Mouse (Mus musculus) gastrocnemius, adult 18-20 months (tissue): ENCODE measurements at regions not wholly inside any gene's neighbourhood (a gene's known extent, or its start where the extent isn't known, plus 50 kb on each side); places are given as distances from the start of the nearest gene placed in this dataset.

Source experiments
- DNase-seq: peaks from one replicate; pipeline ENCODE4 v3.0.0; 2021; ENCODE audit warnings: low spot score

DNA sequence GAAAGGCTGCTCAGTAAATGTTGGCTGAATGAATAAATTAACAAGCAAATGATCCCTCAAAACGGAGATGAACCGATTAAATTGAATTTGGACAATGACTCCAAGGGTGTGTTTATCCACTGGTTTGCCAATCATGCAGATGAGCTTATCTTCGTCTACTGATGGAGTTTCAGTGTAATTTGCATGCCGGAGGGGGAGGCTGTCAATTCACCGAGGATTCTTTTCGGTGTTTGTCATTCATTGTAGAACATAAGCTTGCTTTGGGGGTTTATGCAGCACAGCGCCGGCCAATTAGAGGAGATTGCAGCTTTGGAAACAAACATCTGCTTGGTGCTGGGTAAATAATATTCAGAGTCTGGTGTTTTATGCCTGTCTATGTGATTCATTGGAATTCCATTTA, 132.7 kb downstream of the Otoa start:
- DNase-seq = no peak

DNA sequence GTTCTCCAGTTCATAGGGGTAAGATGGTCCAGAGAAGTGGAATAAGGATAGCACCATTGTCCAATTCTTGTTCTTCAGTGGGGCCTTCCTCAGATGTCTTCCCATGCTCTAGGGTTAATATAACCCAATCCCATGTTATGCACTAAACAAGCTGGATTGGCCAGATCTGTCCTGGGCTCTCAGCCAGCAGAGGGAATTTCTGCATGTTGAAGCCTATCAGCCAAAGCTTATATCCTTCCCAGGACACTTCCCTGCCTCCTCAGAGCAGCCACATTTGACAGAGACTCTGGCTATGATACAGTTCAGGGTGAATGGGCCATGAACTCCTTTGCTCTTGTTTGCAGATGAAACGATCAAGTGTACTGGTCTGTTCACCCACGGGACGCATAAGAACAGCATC, 133.6 kb downstream of the Otoa start:
- no peak for DNase-seq

DNA sequence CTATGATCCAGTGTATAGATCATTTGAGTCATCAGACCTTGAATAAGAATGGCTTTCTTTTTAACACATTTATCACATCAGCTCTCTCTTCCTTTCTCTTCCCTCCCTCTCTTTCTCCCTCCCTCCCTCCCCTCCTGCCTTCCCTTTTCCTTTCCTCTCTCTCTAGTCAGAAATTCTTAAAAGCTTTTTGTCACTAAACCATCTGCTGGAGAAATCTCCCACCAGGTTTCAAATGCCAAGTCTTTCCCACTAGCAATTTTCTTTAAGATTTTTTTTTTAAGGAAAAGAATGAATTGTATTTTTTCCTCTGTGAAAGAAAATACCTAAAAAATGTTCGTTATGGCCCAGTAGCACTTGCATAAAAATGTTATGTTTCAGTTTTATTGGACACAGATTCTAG, 134.3 kb downstream of the Otoa start:
- DNase-seq = no peak

DNA sequence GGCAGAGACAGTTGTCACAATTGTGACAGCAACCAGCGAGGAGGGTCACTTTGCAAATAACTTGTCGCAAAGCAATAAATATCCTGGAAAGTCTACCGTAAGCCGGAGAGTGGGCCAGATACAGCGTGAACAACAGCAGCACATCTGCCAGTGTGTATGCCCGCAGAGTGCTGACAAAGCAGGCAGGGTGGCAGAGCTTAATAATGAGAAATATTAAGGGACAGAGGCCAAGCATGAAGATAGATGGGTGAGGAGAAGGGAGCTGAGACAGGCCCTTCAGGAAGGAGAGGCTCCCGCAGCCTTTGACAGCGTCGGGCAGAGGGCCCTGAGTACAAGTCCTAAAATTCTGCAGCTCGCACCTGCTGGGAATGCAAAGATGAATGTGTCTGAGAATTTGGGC, 136.6 kb downstream of the Otoa start:
- DNase-seq = no peak

DNA sequence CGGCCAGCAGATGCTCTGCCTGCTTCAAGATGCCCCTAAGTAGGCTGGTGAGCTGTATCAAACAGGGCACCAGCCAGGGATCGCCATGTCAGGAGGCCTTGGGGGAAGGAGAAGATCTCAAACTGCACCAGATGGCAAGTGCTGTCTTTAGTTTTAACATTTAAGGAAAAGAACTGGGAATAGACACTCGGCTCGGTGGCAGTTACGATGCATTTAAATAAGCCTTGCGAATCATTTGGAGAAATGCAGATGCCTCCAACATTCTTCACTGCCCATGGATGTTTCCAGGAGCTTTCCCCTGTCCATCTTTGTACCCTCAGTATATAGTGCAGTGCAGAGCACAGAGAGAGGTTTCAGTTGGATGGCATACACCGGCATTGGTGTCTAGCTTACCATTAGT, 139.7 kb downstream of the Otoa start:
- DNase-seq = no peak

DNA sequence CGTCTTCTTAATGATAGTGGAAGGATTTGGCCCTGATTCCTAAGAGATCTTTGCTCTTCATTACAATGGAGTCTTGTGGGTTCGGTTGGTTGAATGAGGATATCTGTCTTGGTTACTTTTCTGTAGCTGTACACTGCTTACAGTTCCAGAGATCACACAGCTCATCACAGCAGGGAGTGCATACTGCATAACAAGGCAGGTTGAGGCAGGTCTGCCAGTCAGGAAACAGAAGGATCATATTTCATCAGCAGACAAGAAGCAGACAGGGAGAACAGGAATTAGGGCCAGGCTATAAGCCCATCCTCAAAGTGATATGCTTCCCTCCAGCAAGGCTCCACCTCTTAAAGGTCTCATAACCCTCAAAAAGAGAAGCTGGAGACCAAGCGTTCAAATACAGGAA, 150.4 kb downstream of the Otoa start:
- DNase-seq = no peak

DNA sequence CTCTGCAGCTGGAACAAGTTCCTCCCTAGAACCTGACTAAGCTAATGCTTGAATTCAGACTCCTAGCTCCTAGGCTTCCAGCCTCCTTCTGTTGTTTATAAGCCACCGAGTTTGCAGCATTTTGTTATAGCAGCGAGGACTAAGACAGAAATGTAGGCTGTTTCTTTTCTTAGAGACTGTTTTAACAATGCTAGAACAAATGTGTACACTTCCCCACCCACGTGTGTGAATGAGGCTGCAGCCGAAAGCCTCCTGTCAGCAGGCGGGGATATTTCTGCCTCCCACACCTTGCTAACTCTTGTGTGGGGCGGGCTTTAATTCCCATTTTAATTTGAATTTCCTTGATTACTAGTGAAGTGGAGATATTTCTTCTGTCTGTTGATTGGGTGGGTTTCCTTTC, 153.4 kb downstream of the Otoa start:
- no peak for DNase-seq

DNA sequence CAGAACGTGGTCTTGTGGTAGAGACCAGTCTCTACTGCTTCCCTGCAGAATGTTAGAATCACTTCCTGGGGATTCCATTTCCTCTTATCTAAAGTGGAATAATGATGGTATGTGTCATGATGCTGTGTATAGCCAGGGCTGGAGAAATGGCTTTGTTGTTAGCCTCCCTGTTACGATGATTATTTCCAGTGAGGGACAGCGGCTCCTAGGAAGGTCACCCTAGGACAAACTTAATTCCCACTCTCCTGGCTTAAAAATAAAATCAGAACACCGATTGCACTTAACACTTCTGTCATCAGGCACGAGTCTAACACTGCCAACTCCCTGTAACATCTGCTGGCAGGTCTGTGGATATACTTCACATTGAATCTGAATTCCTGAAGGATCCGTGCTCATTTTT, 151.9 kb upstream of the Hs3st2 start:
- no peak for DNase-seq

DNA sequence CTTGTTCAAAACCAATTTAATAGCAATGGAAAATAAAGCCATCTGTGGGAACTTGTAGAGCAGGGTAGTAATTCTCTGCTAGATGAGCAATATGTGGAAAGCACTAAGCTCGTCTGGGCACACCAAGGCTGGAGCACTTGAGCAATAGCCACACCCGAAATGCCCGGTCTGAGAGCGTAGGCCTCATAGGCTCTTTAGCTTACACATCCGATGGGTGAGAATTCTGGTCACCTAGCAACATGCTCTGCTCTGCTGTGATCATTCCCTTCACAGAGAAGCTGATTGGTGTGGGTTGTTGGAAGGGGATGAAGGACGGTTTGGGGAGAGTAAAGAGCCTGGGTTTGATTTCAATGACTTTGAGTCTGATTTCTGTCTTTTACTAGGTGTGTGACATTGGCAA, 143.8 kb upstream of the Hs3st2 start:
- no peak for DNase-seq

DNA sequence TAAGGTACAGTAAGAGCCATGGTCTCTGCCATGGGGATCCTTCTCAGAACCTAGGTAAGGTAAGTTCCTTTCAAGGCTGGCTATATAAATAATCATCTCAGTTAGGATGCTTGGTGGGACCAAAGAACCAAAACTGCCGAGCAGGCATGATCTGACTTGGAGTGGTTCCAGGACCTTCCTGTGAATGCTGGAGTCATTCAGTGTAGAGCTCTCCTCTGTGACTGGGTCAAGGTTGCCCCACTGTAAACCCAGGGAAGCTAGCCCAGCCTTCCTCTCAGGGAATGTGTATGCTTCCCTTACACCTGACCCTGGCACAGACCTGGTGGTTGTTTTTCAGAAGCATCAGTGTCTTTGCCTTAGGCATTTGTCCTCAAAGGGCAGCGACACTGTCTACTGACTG, 134.2 kb upstream of the Hs3st2 start:
- DNase-seq = no peak

DNA sequence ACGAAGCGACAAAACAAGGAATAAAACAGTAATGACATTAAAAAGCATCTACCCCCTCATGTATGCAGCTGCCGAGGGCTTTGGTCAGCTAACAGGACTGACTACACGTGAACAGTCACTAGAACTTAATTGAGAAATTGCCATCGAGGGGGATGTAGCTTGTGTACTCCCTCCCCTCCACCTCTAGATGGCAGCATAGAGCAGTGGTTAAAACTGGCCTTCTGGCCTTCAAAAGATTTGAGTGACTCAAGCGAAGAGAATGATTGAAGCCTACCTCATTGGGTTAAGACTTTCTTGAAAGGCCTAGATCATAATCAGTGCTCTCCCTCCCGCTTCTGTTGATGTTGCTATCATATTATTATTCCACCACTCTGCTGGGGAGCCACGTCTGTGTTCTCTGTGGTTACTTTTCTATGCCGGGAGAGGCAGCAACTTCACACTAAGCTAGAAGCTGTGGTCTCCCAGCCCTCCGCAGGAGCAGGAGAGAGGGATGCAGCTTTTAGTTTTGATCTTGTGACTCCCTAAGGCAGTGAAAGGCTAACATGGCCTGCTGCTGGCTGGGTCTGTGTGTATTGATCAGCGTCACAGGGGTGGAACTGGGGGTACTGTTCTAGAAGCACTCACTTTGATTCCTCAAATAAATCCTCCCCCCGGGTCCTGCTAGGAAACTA, 132.7 kb upstream of the Hs3st2 start:
- DNase-seq = peak; percentile 15

DNA sequence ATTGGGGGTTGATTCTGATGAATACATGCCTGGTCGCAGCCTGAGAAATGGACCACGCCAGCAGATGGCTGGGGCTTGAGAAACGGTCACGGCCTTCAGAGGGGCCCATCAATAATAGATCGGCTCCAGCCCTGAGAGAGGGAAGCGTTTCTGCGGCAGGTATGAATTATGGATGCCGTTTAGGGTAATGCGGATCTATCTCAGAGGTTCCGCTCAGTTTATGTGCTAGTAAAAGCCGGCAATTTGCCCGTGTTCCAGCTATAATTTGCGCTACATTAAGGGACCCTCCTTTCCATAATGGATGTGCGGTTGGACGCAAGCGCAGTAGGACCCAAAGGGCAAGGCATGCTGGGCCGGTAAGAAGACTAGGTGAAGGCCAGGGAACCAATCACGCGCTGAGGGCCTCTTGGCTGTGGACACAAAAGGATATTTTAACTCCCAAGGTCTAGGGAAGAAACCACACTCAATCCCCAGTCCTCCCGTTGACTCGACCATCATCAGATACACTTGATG, 132.1 kb upstream of the Hs3st2 start:
- DNase-seq = no peak

DNA sequence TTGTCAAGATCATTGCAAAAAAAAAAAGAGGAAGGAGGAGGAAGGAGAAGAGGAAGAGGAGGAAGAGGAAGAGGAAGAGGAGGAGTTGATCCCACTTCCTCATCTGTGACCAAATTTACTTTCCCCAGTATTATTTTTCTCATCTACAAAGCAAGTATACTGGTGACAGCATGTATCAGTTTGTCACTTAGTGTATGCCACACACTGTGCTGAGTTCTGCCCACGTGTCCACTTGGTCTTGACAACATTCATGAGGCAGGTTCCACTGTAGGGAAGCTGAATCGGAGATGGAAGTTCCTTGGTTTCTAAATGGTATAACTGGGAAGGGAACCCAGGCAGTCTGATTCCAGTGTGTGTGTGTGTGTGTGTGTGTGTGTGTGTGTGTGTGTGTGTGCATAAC, 122.3 kb upstream of the Hs3st2 start:
- no peak for DNase-seq

DNA sequence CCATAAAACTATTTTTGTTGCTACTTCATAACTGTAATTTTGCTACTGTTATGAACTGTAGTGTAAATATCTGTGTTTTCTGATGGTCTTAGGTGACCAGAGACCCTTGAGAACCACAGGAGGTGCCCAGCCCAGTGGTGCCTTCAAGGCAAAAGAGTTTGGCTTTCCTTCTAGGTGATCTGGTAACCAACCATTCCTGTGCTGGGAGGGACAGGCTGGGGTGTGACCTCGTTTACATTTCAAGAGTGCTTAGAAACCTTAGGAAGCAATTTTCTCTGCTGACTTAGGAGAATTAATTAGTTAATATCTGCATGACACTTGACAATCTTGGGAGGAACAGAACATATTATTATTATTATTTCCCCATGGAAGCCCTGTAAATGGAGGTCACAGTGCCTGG, 111.1 kb upstream of the Hs3st2 start:
- no peak for DNase-seq

DNA sequence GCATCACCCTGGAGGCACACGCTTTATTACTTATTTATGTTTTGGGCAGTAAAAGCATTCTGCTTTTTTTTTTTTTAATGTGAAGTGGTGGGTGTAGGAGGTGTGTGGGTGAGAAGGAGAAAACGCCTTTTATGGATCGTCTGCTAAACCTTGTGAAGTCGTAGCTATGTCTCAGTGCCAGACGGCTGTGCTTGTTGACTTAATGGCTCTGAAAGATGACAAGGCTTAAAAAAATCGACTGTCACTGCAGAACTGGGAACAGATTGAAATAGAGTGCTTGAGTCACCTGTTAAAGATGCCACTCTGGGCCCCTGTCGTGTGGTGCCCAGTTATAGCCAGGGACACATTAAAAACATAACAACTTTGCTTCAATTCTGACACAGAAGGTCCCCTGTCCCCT, 109.5 kb upstream of the Hs3st2 start:
- DNase-seq = no peak

DNA sequence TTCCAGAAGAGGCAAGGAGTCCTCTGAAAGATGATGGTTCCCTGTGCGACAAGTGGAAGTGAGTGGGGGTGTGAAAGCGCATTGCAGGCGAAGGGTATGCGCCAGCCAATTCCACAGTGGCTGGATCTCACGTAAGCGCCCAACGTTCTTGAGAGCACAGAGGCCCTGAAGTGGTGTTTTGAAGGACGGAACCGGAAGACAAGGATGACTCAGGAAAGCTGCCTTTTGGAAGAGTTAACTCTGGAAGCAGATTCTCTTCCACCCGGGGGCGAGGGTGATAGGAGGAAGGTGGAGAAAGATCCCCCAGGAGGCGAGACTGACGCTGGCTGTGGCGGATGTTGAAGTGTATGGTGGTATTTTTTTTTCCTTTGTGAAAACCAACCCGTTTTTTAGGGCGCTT, 101.9 kb upstream of the Hs3st2 start:
- DNase-seq = no peak

DNA sequence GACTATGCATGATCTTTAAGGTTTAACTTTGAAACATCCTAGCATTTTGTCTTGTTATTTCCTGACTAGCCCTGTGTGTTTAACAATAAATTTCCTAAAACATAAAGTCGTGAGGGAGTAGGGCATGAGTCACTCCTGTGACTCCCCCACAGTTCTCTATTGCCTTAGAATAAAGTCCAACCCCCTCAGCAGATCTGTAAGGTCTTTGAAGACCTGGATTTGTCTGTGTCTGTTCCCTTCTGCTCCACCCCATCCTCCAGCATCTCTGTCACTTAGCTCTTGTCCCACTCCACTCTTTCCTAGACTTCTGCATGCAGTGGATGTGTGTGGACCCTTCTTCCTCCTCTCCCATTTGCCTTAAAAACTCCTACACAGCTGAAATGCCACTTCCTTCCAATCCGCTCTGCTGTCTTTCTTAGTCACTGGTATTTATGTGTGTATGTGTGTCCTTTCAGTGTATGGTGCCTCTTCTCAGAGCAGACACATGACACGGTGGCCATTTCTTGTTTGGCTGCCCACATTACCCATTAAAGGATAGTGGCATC, 95.4 kb upstream of the Hs3st2 start:
- no peak for DNase-seq

DNA sequence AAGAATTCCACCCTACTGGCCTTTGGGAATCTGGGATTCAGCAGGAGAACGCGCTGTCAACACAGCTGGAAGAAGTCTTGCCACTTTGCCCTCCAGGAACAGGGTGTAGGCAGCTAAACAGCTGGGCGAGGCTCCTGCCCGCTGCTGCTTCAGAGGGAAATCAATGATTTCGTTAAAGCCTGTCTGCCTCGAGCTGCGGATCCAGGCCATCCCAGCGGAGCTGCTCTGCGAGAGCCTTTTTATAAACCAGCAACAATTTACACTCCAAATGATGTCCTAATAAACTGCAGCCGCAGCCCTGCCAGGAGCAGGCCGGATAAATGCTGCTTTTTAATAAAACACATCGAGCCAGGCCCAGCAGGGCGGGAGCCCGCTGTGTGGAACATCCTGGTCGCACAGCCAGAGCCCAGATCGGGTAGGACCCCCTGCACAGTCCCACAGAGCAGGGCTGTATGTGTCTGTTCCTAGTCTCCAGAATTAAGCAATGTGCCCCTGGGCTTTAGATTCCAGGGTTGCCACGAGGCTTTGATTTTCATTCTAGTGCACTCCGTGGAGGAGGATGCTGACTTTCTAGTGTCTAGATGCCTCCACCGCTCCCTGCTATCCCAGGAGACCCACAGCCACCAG, 78.6 kb upstream of the Hs3st2 start:
- DNase-seq = no peak

DNA sequence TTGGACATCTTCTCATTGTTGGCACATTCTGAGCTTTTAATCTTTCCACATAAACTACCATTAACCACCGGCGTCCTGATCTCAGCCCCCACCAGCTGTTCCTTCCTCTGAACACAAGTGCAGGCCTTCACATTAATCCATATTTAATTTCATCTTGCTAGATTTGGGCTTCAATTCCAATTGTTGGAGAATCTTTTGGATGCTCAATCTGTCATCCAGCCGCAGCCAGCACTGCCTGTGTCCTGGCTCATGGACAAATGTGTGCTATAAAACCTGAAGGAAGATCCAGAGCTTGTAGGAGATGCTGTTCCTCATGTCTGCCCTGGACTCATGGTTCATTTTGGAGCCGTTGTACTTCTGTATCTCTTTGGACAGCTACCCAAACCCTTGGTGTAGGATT, 77.1 kb upstream of the Hs3st2 start:
- no peak for DNase-seq

DNA sequence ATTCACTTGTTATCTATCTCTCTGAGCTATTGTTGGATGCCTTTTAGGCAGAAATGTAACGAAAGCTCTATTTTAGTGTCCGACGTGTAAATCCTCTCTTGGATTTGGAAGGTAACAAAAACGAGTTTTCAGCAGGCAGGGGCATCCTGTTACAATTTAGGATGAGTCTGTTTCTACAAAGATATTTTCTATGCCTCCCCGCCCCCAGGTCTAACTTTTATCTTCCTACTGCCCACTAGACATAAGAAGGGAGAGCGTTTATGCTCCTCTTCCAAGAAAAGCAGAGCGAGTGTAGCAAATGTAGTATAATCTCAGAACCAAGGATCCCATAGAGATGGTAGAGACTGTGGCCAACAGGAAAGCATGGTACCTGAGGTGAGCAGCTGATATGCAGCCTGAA, 62.4 kb upstream of the Hs3st2 start:
- DNase-seq = no peak

DNA sequence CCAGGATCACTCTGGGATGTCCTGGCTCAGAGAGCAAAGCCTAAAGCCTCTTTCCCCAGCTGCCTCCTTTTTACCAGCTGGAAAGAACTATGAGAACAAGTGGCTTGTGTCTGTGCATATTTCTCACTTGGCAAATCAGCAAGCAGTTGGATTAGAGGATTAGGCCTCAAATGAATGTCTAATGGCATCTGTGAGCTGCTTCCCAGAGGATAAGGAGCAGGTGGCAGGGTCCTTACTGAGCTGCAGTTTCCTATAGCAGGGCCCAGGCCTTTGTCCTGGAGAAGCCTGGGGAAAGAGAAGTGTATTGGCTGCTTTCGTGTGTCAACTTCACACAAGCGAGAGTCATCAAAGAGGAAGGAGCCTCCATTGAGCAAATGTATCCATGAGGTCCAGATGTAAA, 59.1 kb upstream of the Hs3st2 start:
- DNase-seq = no peak

DNA sequence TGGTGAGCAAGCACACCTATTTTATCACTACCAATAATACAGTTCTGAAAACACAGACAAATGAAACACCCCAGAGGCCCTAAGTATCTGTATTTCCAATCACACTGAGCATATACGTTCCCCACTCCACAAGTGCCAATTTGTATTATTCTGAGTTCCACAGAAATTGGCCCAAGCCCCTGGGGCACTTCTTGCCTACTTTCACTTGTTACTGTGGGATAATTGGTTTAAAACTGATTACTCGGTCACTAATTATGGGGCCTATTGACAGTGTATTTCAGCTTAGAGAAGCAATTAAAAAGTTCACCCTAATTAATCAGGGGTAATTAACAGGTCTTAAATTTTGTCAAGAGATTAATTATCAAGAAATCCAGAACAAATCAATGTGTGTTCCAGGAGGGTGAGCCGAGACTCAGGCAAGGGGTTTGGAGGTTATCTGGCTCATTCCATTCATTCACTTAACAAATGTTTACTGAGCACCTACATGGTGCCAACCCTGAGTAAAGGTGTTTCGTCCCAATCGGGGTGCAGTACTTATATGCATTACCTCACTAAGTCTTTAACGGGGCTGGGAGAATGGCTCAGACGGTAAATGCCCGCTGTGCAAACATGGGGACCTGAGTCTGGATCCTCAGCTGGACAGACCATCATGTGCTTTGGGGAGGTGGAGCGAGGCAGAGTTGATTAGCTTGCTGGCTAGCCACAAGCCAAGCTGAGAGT, 56.1 kb upstream of the Hs3st2 start:
- no peak for DNase-seq

DNA sequence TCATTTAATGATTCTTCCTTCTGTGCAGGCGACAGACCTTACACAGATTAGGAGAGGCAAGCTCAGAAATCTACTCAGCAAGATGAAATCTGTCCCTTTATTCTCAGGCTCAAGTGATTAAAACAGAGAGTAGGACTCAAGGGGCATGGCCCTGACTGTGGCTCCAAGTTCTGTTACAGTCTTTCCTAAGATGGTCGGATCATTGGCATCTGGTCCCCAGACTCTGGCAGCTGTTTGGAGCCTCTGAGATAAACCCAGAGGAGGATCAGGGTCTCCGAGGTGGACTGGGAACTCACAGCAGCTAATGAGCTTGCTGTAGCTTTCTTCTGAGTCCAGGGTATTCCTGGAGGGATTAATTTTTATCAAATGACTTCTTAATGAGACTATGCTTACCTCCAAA, 51.7 kb upstream of the Hs3st2 start:
- no peak for DNase-seq
